Mouse (Mus musculus) stomach, embryonic 16.5 days (tissue): Measurements from ENCODE around the gene Zfp202. TPM values are rescaled to one million over a fixed set of nuclear protein-coding genes. Genes with fewer than 3 reads are reported as not detected.

Source experiments
- ATAC-seq: fragments of 200-750 bp; cut with Nextera tagmentation; 2 replicates; pipeline ENCODE4 v1.8.0; 2017; ENCODE audit warnings: moderate number of reproducible peaks, moderate TSS enrichment; ENCODE audit not compliant: insufficient read depth, low FRiP score
- H3K27ac ChIP-seq: fragments of 300-500 bp; sonication (generic); 2 replicates; pipeline ENCODE4 v1.5.1; 2014; ENCODE audit warnings: low read length
- H3K27me3 ChIP-seq: fragments of 300-500 bp; sonication (generic); 2 replicates; pipeline ENCODE4 v1.6.1; 2014; ENCODE audit warnings: low read length, control low read depth, mixed read lengths; ENCODE audit not compliant: control insufficient read depth, insufficient read depth
- H3K36me3 ChIP-seq: fragments of 300-500 bp; sonication (generic); 2 replicates; pipeline ENCODE4 v1.6.1; 2014; ENCODE audit warnings: low read length; ENCODE audit not compliant: control insufficient read depth, insufficient read depth
- H3K4me1 ChIP-seq: fragments of 300-500 bp; sonication (generic); 2 replicates; pipeline ENCODE4 v1.6.1; 2014; ENCODE audit warnings: low read length, control low read depth, mixed read lengths; ENCODE audit not compliant: control insufficient read depth, insufficient read depth
- H3K4me2 ChIP-seq: fragments of 300-500 bp; sonication (generic); 2 replicates; pipeline ENCODE4 v1.6.1; 2014; ENCODE audit warnings: low read depth, low read length, mixed read lengths
- H3K4me3 ChIP-seq: fragments of 300-500 bp; sonication (generic); replicated peaks from 2 replicates; pipeline ENCODE4 v1.5.1; 2014; ENCODE audit warnings: mild to moderate bottlenecking, low read length
- H3K9ac ChIP-seq: fragments of 300-500 bp; sonication (generic); 2 replicates; pipeline ENCODE4 v1.6.1; 2014; ENCODE audit warnings: low read length
- H3K9me3 ChIP-seq: fragments of 300-500 bp; sonication (generic); replicated peaks from 2 replicates; pipeline ENCODE4 v1.6.1; 2016; ENCODE audit warnings: low read length, control low read depth; ENCODE audit not compliant: control insufficient read depth
- WGBS: fragments of 180-500 bp; shearing (Covaris S2); extraction: QIAGEN DNeasy Blood & Tissue Kit; methylation state at CpG from one replicate; pipeline ENCODE4 v1.1.7; 2014; 5-methylcytosine and 5-hydroxymethylcytosine counted together
- polyA plus RNA-seq: library from polyadenylated mRNA; unstranded; fragments of >200 nt; fragmentation: Nextera tagmentation; extraction: Ambion mirVana; gene quantifications from 2 replicates; pipeline ENCODE4 v1.2.1, GENCODE M21; 2015

Gene Zfp202
- polyA plus RNA-seq, 1 experiment from 2014 or later = 4.5 TPM

- ATAC-seq = no peak
- WGBS = 57% methylated on average over 1 of the region's 1 CpGs
- Histone ChIP-seq H3K27me3 (no peaks in the 10 kb centered on the region), H3K9me3 (no peaks in the 10 kb centered on the region), H3K4me1 (no peaks in the 10 kb centered on the region; the same call in 1 of the 2 replicates), H3K4me3 (no peak overlapping the region), H3K27ac (no peak overlapping the region), H3K36me3 (no peaks in the 10 kb centered on the region), H3K9ac (no peak overlapping the region), H3K4me2 (no peak overlapping the region)
Measured at GRCm38 (mm10) chr9:40249106-40249505, 57.0 kb downstream of the Zfp202 start.

DNA sequence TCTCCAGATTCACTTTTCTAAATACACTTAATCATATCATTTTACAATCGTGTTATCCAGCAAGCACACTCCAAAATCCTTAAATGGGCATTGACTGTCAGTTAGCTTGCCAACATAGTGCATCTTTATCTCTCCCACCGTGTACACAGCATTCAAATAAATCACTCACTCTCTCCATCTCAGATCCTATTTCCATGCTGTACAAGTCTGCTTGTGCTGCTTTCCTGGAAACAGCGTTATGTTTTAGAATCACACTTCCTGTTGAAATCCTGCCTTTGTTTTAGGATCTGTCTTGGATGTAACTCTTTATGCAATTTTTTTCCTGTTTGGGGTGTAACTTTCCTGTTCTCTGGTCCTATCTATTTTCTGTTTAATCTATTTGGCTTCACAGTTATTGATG lies 60.3 kb downstream of the Zfp202 start:
- Histone ChIP-seq H3K27me3 (no peaks in the 10 kb centered on the region), H3K4me2 (no peak overlapping the region), H3K36me3 (no peaks in the 10 kb centered on the region), H3K9ac (no peak overlapping the region), H3K4me3 (no peak overlapping the region), H3K27ac (no peak overlapping the region), H3K4me1 (no peaks in the 10 kb centered on the region), H3K9me3 (no peaks in the 10 kb centered on the region)
- no peak for ATAC-seq
- 43% methylated on average over 3 of the region's 3 CpGs for WGBS

Other genes with a start within 250 kb of the Zfp202 start
- not detected in 2 replicates for gene Olfr975, start 240.3 kb upstream of the Zfp202 start, polyA plus RNA-seq
- not detected in 2 replicates for gene Olfr976, start 231.2 kb upstream of the Zfp202 start, polyA plus RNA-seq
- not detected in 2 replicates for gene Olfr978, start 200.2 kb upstream of the Zfp202 start, polyA plus RNA-seq
- gene Olfr979, start 188.9 kb upstream of the Zfp202 start, polyA plus RNA-seq = not detected in 2 replicates
- gene Olfr980, start 182.7 kb upstream of the Zfp202 start, polyA plus RNA-seq = not detected in 2 replicates
- gene Olfr981, start 170.9 kb upstream of the Zfp202 start, polyA plus RNA-seq = not detected in 2 replicates
- not detected in 2 replicates for gene Olfr982, start 118.5 kb upstream of the Zfp202 start, polyA plus RNA-seq
- gene Olfr983, start 98.7 kb upstream of the Zfp202 start, polyA plus RNA-seq = not detected in 2 replicates
- not detected in 2 replicates for gene Olfr984, start 78.1 kb upstream of the Zfp202 start, polyA plus RNA-seq
- gene Olfr985, start 62.1 kb upstream of the Zfp202 start, polyA plus RNA-seq = not detected in 2 replicates
- not detected in 2 replicates for gene Tmem225, start 44.2 kb upstream of the Zfp202 start, polyA plus RNA-seq
- not detected in 2 replicates for gene Olfr986, start 11.4 kb upstream of the Zfp202 start, polyA plus RNA-seq
- 4.9 and 7.1 TPM in 2 replicates for gene Scn3b, start 76.9 kb downstream of the Zfp202 start, polyA plus RNA-seq